Comparison of ENCODE assay signal across 12 mouse cellular contexts in the genomic region with DNA sequence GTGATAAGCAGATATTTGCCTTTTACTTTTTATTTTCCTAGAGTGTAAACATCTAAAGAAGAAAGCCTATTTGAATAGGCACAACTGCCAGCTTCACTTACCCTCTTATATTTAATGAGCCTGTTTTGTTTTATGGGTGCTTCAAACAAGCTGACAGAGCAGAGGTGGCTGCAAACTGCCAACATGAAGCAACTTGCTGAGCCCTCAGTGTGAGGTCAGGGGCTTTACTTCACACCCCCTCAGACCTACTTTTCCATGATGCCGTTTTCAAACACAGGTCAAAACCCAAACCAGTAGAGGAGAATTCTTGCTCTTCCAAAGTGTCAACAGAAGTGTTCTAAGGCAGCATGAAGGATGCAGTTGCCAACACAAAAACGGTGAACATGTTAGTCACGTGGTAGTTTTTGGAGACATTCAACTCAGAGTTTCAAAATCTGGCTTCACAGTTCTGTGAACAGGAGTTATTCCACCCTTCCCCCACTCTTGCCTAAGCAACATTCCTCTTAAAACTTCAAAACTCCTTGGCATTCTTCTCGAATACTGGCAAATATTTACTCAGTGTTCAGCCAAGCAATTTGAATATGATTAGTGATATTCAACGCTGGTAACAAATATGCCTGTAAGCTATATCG.
A peak's percentile ranks its signal among the peaks of the same experiment; 100 is the strongest.
DNase-seq lines count a peak whose midpoint lies in the region; ATAC-seq lines count a peak whose summit lies in the region.
"Had no signal": no experiment of that assay in that cellular context is flagged by ENCODE, and none has a peak within 500 bp of the region (broad histone marks: within the 10 kb centered on the region; RNA-seq: fewer than 3 reads in every experiment).

No protein-coding gene starts in this region.

- no peaks in the 10 kb centered on the region for H3K36me3 ChIP-seq in heart, embryonic 11.5 days (ENCODE audit: control insufficient read depth, insufficient read depth, low read length)
- no peaks in the 10 kb centered on the region for H3K36me3 ChIP-seq in kidney, embryonic 15.5 days
- no peaks in the 10 kb centered on the region for H3K36me3 ChIP-seq in midbrain, embryonic 13.5 days
- H3K36me3 ChIP-seq: heart, embryonic 13.5 days; liver, embryonic 12.5 days had no signal

- 66% methylated on average over 6 of the region's 6 CpGs for WGBS in heart, embryonic 11.5 days (ENCODE audit: insufficient replicate concordance)
- 41% methylated on average over 6 of the region's 6 CpGs for WGBS in kidney, embryonic 15.5 days
- WGBS in midbrain, embryonic 13.5 days: 62% methylated on average over 6 of the region's 6 CpGs

- no peaks in the 10 kb centered on the region for H3K27me3 ChIP-seq in heart, embryonic 11.5 days (ENCODE audit: control insufficient read depth, insufficient read depth, low read length)
- no peaks in the 10 kb centered on the region for H3K27me3 ChIP-seq in kidney, embryonic 15.5 days
- H3K27me3 ChIP-seq in midbrain, embryonic 13.5 days: no peaks in the 10 kb centered on the region
- H3K27me3 ChIP-seq: heart, embryonic 13.5 days; liver, embryonic 12.5 days had no signal

- ATAC-seq in heart, embryonic 11.5 days (replicated peaks; ENCODE audit: insufficient number of reproducible peaks, low FRiP score, low TSS enrichment): no peak
- ATAC-seq in kidney, embryonic 15.5 days (replicated peaks; ENCODE audit: low FRiP score): peak; percentile 66
- no peak for ATAC-seq in midbrain, embryonic 13.5 days
- ATAC-seq: liver, embryonic 12.5 days had no signal

- no peak overlapping the region for H3K27ac ChIP-seq in heart, embryonic 11.5 days (ENCODE audit: low read depth, low read length)
- peak overlapping the region; percentile 51 for H3K27ac ChIP-seq in kidney, embryonic 15.5 days
- no peak overlapping the region for H3K27ac ChIP-seq in midbrain, embryonic 13.5 days
- H3K27ac ChIP-seq: heart, embryonic 13.5 days; hindbrain, embryonic 14.5 days; liver, embryonic 12.5 days had no signal

- peak; percentile 50 to 59 for DNase-seq in heart, adult 18-20 months
- DNase-seq in fat pad, adult 2 months (ENCODE audit: extremely low read depth, low read depth, low spot score): peak; percentile 54
- peak; percentile 49 for DNase-seq in lung, postnatal 14 days
- DNase-seq in left cerebral cortex, adult 18-20 months (ENCODE audit: low spot score in 2 of 2): no peak
- DNase-seq: cerebellum, adult 9-10 months; midbrain, embryonic 14.5 days had no signal

- no peak overlapping the region for H3K9ac ChIP-seq in heart, embryonic 11.5 days (ENCODE audit: low read depth, low read length)
- H3K9ac ChIP-seq in kidney, embryonic 15.5 days: no peak overlapping the region
- H3K9ac ChIP-seq in midbrain, embryonic 13.5 days (replicated peaks): no peak overlapping the region
- H3K9ac ChIP-seq: heart, embryonic 13.5 days; hindbrain, embryonic 14.5 days; liver, embryonic 12.5 days had no signal

- no peaks in the 10 kb centered on the region for H3K9me3 ChIP-seq in heart, embryonic 11.5 days (replicated peaks; ENCODE audit: control insufficient read depth, low read length)
- H3K9me3 ChIP-seq in kidney, embryonic 15.5 days (replicated peaks): no peaks in the 10 kb centered on the region
- H3K9me3 ChIP-seq in midbrain, embryonic 13.5 days: no peaks in the 10 kb centered on the region
- H3K9me3 ChIP-seq: heart, embryonic 13.5 days; liver, embryonic 12.5 days had no signal

- no peak overlapping the region for H3K4me3 ChIP-seq in heart, embryonic 11.5 days (ENCODE audit: low read depth, low read length)
- no peak overlapping the region for H3K4me3 ChIP-seq in kidney, embryonic 15.5 days (replicated peaks)
- H3K4me3 ChIP-seq in midbrain, embryonic 13.5 days (replicated peaks): no peak overlapping the region
- H3K4me3 ChIP-seq: heart, embryonic 13.5 days; liver, embryonic 12.5 days had no signal

- no peak overlapping the region for H3K4me2 ChIP-seq in heart, embryonic 11.5 days
- no peak overlapping the region for H3K4me2 ChIP-seq in kidney, embryonic 15.5 days
- no peak overlapping the region for H3K4me2 ChIP-seq in midbrain, embryonic 13.5 days (replicated peaks)
- H3K4me2 ChIP-seq: heart, embryonic 13.5 days; hindbrain, embryonic 14.5 days; liver, embryonic 12.5 days had no signal

- no peaks in the 10 kb centered on the region for H3K4me1 ChIP-seq in heart, embryonic 11.5 days (ENCODE audit: control insufficient read depth, insufficient read depth, low read length)
- peaks cover 19% of the 10 kb centered on the region for H3K4me1 ChIP-seq in kidney, embryonic 15.5 days
- no peaks in the 10 kb centered on the region for H3K4me1 ChIP-seq in midbrain, embryonic 13.5 days (replicated peaks)
- H3K4me1 ChIP-seq: heart, embryonic 13.5 days; liver, embryonic 12.5 days had no signal

Comparison
In these comparisons a context has a peak if more than half of its experiments do, and no peak if none do; other contexts are left out.
1. DNase-seq: peak in heart, adult 18-20 months (2 of 2), fat pad, adult 2 months (single experiment) and lung, postnatal 14 days (single experiment); none in left cerebral cortex, adult 18-20 months (0 of 2).